Mouse (Mus musculus) gastrocnemius, postnatal 4 days (tissue): ENCODE measurements around the gene Gprin1. TPM values are rescaled to one million over a fixed set of nuclear protein-coding genes. Genes with fewer than 3 reads are reported as not detected.
"Not testable (repeated sequence)": the region's sequence is repeated elsewhere in the genome, so short reads cannot be mapped to it uniquely, and the experiment has no call there.

Experiments
- DNase-seq, 2 experiments: peaks; one replicate each; pipeline ENCODE4 v3.0.0; 2021 to 2022; ENCODE audit warnings: low spot score in 2 of 2, mixed read lengths in 2 of 2
- long read RNA-seq, 2 experiments: library from polyadenylated mRNA; stranded (forward); transcript quantifications; one replicate each; pipeline ENCODE4 v2.0.0; 2021
- total RNA-seq, 2 experiments: library from RNA; stranded (reverse); gene quantifications; 2 replicates each; pipeline ENCODE4 v1.2.3; 2021

Gprin1 gene
- under 1 TPM; 0.76 to 0.78 TPM for total RNA-seq
- long read RNA-seq, experiment 1: 0 reads
- long read RNA-seq, experiment 2, partial matches to known transcripts: 0 of 1 reads
- long read RNA-seq, experiment 2, other reads (novel, unspliced or antisense): 1 of 1 reads

DNA sequence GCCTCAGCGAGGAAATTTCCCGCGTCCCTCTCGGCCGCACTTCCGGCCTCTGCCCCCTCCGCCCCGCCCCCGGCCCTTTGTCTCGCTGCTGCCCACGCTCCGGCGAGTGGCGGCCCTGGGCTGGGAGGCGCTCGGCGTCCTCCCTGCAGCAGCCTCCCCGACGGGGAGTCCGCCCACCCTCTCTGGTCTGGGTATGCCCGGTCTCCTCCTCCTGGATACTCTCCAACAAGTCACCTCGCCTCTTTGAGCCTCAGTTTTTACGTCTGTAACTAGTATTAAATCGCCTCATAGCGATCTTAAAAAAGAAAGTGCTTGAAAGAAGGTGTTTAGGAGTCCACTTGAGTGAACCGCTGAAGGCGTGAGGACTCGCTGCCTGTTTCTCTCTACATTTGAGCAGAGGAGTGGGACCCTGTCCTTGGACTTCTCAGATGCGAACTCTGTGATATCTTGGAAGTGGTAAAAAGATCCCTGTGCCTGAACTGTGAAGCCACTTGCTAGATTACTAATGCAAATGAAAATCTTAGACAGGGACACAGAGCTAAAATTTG is at the start of gene Gprin1:
Gene Gprin1, minus strand, starts transcription at position 11 of the 548 bp plus-strand sequence.
- no peak for DNase-seq

DNA sequence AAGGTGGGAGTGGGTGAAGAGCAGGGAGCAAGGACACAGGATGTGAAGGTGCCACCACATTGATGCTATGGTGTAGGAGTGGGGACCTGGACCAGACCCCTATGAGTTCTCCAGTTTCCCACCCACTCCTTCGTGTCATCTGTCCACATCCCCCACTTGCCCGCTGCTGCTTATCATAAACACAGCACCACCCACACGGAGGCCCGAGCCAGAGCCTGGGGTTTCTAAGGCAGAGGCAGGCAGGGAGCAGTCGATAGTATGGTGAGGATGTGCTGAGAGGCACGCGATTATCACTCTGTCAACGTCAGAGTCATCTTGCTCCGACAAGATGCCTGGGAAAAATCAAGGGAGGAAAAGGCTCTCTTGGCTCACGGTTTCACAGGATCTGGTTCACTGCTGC is 49.1 kb upstream of the Gprin1 start:
- no peak for DNase-seq

DNA sequence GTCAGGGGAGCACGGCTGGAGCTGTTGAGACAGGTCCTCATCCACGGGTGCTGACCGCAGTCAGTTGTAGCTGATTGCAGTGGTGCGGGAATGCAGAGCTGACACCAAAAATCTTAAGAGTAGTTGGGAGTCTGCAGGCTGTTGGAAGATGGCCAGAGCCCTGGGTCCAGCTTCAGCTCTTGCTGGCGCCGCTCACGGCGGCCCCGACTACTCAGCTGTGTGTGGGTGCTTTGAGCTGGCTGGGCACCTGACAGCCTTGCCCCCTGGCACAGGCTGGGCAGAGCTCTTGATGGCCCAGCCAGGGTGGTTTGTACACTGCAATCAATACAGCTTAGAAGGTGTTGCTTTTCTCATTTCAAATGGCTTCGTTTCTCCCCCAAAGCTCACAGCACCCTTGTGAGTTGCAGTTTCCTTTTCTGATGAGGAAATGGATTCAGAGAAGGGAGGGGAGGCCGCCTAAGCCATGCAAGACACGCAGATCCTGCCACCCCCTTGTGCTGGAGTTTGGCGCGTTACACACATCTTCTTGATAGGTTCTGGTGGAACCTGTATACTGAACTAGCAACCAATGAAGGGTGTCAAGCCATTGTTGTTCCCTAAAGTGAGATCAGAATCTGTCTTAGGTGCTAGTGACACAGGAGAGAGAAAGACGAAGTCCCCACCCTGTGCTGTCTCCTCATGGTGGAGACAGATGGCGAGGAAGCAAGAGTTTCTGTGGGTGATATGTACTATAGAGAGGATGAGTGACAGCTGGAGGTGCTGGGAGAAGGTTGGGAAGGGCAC is 48.4 kb upstream of the Gprin1 start:
- no peak for DNase-seq

DNA sequence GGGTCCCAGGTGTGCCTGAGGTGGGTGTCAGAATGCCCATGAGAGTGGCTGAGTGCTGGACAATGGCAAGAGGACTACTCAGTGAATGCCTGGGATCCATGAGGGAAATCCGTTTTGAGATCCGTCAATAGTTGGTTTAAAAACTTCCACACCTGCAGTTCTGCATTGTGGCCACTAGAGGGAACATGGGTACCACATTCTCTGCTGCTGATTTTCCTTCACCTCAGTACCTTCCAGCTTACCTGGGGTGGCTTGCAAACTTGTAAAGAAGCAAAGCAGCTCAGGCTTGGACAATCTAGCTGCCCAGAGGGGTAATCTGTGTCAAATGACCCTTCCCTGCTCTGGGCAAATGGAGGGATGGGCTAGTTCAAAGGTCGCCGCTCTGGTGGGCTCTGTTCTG is 47.7 kb upstream of the Gprin1 start:
- DNase-seq: no peak

DNA sequence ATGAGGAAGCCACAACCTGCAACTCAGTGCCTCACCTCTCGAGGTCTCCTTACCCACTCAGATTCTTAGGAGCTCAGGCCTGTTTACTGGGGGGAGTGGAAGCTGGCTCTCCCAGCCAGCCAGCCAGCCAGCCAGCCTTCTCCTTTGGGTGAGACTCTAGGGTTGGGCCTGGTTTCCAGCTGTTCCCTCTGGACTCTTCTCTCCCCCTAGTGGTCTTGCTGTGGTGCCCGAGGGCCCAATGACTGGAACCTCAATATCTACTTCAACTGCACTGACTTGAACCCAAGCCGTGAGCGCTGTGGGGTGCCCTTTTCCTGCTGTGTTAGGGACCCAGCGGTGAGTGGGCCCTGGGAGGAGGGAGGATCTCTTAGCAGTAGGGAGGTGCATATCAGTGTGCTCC is 45.2 kb upstream of the Gprin1 start:
- DNase-seq: no peak

DNA sequence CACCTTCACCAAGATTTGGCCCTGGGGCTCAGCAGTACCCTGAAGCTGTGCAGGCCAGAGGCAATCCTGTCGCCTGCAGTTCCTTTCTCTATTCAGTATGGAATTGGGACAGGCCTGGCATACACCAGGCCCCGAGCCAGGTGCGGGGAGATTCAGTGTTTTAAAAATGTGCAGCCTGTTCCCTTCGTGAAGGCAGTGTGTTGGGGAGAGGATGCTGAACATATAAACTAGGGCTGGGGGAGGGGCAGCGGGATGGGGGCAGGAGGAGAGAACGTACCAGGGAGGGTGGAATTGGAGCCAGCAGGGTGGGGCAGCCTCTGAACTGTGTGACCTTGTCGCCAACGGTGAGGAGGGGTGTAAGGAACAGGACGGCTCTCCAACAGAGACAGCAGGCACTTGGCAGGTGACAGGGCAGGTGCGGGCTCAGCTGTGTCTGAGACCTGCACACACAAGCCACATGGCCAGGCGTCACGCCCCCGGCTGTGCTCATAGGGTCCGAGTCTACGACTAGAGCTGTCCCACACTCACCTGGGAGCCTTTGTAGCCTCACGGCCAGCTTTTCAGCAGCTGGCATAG is 44.4 kb upstream of the Gprin1 start:
- no peak for DNase-seq

DNA sequence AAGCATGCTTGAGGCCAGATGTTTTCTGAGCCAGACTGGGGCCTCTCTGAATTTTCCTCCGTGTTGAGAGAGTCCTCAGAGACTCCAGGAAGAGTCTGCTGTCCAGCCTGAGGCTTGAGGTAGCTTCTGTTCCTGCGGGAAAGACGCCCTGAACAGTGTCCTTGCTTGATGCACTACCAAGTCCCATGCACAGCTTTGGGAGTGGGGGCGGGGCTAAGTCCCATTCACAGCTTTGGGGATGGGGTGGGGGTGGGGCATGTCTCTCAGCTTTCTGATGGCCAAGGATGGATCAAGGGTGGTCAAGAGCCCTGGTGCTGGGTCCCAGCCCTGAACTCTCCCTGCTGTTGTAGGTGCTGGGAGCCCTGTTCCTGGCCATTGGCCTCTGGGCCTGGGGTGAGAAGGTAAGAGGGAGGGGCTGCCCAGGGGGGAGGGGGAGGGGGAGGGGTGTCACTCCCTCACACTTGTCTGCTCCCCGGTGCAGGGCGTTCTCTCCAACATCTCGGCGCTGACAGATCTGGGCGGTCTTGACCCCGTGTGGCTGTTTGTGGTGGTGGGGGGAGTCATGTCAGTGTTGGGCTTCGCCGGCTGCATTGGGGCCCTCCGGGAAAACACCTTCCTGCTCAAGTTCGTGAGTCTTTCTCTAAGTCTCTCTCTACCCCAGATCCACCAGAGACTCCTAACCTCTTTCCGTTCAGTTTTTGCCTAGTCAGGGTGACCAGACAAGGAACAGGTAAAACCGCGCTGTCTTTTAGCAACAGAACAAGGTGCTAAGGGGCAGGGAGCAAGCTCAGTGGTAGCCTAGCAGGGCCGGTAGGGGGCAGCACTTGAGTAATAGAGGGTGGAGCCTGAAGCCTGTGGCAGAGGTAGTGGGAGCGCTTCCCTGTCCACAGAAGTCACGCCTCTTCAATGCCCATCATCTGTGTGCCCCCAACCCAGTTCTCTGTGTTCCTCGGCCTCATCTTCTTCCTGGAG is 42.9 kb upstream of the Gprin1 start:
- no peak for DNase-seq

DNA sequence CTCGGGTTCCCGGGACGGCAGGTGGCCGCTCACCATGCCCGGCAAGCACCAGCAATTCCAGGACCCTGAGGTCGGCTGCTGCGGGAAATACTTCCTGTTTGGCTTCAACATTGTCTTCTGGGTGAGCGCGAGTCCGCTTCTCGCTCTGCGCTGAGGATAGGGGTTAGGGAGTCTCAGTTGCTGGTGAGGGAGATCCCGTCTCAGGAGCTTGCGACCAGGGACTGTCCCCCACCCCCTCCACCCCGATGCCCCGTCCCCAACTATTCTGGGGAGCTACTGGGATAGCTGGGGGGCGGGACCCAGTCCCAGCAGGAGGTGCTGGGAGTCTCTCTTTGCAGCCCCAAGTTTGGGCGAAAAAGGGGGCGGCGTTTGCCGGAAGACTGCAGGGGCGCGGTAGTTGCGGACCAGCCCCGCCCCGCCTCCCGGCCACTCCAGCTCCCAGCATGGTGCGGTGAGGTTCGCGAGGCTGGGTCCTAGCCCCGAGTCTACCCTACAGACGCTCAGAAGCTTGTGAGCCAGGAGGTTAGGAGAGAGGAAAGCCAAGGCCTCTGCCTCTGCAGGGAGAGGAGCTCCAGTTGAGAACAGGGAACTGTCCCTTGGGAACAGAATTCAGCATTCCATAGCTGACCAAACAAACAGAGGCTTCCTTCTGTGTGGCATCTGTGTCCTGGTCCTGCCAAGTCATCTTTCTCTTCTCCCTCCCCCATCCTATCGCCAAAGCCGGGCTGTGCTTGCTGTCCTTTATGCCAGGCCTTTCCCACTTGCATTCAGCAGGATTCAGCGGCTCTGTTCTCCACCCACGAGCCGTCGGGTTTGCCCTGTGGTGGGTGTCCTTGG is 40.1 kb upstream of the Gprin1 start:
- DNase-seq: peak in 1 of 2 experiments; percentile 43

DNA sequence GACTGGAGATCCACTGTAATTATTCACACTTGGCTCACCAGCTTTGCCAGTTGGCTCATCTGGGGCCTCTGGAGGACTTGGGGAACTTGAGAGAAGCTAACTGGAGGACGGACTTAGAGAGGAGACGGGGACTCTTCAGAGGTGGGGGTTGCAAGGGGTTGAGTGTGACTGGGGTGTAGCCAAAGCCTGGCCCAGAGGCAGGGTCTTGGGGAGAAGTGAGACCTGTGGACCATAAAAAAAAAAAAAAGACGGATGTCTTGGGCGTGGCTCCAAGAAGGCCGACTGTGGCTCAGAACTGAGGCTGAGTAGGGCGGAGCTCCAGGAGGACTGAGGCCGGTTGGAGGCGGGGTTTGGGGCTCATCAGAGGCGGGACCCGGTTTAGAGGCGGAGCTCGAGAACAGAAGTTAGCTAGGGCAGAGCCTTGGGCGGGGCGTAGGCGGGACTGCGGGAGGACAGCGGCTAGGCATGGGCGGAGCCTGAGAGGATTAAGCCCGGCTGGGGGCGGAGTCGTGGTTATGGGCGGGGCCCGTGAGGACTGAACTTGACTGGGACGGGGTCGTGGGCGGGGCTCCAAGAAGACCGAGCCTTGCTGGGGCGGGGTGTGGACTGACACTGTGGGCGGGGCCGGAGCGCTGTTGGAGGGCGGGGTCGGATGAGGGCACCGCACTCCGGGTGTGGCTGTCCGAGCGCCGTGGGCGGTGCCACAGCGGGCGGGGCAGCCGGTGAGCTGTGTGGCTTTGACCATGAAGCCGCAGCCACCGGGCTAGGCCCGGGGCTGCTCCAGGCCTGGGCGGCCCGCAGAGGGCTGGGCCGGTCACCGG is 39.3 kb upstream of the Gprin1 start, which contains the start of gene Tspan17:
Gene Tspan17, plus strand, starts transcription at position 638 of the 821 bp plus-strand sequence.
- peak; percentile 90 to 93 for DNase-seq

DNA sequence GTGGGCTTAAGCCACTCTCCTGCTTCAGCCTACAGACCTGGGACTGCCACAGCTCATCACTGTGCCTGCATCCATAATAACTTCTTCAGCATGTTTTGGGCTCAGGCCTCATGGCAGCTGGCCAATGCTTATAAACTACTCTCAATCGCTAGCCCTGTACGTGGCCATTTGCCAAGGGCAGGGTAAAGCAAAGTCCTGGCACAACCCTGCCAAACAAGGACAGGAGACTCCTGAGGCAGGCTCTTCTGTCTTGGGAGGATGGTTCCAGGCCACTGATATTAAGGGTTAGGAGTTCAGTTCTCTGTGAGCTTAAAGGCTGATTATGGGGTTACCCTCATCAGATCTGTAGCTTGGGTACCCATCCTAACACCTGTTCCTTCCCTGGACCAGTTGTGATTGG is 37.9 kb upstream of the Gprin1 start:
- DNase-seq: not testable (repeated sequence)

DNA sequence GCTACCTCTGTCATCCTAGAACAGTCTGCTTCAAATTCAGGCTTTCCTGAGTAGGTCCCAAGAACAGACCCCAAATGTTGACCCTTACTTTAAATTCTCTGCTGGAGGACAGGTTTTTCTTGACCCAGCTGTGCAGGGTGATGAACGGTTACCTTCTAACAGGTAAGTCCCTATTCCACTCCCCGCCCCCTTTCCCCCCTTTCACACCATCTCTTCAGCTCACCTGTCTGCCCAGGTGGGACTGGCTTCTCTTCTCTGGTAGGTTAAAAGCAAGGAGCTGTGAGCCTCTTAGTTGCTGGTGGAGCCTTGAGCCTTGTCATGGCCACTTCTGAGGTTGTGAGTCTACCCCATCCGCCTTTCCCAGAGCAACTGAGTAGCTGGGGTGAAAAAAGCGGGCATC is 34.0 kb upstream of the Gprin1 start, which contains the start of gene Eif4e1b:
Gene Eif4e1b, plus strand, starts transcription at position 301 of the 400 bp plus-strand sequence.
- no peak for DNase-seq

DNA sequence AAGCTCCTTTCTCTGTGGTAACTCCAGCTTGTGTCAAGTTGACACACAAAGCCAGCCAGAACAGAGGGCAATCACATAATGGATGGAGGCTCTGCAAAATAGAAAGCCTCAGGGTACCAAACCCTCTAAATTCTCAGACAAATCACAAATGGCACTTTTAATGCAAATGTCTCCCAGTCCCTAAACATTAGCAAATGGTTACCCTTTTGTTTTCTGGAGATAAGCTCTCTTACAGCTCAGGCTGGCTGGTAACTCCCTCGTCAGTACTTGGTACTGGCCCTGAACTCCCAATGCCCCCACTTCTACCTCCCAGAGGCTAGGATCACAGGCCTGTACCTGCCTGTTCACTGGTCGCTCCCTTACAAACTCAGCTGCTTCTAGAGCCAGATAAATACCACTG is 33.6 kb upstream of the Gprin1 start:
- DNase-seq: no peak

DNA sequence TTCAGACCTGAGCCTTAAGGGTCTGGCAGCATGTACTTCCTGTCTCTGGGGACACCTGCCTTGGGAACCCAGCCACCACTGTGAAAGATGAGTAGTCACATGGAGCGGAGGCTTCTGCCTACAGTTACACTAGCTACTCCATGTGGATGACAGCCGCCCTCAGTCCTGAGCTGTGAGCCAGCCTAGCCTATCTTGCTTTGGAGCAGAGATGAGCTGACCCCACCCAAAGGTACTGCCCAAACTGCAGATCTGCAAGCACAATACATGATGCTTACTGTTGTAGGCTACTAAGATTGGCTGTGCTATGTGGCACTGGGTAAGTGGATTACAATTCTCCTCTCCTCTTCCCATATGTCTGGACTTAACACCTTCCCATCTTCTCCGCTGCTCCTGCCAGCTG is 31.4 kb upstream of the Gprin1 start:
- DNase-seq: no peak

DNA sequence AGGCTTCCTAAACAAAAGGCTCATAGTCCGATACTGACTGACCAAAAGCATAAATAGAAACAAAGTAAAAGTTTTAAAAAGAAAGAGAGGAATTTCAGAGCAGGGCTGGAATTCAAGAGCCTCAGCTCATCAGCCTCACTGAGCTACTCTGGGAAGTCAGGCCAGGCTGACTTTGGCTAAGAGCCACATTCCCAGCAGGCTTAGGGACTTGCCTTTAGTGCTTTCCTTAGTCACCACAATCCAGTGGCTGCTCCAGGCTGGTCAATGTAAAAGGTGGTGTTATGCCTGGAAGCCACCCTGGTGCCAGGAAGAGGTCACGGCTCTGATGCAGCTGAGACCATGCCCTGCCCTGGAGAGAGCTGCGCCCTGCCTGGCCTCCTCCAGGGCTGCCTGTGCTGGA is 30.9 kb upstream of the Gprin1 start:
- no peak for DNase-seq

DNA sequence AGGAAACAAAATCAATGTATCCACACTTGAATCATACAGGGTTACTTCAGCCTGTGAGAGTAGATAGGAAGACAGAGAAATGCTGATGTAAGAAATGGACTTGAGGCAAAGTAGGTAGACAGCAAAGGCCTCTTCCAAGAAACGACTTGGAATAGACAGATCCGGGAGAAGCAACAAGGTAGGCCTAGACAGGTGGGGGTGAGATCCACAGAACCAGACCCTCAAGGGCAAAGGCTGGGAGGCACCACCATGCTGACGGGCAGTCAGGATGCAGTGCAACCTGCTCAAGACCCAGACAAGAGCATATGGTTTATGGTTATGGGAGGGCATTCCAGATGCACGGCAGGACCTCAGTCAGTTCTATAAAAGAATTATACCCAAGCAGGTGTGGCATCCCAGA is 17.3 kb upstream of the Gprin1 start:
- no peak for DNase-seq

DNA sequence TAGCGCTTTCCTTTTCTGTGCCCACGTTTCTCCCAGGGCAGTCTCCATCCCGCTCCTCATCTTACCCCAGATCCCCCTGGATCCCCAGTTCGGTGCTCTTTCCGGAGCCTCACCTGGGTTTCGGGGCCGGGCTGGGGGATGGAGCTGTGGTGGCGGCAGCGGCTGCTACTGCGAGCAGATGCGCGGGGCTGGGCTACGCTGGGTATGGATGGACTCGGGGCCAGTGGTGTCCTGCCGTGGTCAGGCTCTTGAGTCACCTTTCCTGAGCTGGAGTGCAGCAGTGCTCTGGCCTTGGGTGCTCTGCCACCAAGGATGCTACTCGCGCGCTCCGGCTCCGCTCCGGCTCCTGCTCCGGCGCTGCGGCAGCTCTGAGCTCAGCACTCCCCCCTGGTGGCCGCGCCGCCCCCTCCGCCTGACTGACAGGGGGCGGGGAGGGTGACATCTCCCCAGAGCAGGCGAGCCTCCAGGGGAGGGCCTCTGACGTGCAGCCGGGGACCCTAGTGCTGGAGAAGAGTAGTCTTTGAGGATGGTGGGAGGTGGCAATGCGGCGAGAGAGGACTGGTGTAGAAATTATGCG is 16.6 kb upstream of the Gprin1 start, which contains the start of gene Sncb:
Gene Sncb, minus strand, starts transcription at position 404 of the 577 bp plus-strand sequence.
- DNase-seq: peak in 1 of 2 experiments; percentile 46

DNA sequence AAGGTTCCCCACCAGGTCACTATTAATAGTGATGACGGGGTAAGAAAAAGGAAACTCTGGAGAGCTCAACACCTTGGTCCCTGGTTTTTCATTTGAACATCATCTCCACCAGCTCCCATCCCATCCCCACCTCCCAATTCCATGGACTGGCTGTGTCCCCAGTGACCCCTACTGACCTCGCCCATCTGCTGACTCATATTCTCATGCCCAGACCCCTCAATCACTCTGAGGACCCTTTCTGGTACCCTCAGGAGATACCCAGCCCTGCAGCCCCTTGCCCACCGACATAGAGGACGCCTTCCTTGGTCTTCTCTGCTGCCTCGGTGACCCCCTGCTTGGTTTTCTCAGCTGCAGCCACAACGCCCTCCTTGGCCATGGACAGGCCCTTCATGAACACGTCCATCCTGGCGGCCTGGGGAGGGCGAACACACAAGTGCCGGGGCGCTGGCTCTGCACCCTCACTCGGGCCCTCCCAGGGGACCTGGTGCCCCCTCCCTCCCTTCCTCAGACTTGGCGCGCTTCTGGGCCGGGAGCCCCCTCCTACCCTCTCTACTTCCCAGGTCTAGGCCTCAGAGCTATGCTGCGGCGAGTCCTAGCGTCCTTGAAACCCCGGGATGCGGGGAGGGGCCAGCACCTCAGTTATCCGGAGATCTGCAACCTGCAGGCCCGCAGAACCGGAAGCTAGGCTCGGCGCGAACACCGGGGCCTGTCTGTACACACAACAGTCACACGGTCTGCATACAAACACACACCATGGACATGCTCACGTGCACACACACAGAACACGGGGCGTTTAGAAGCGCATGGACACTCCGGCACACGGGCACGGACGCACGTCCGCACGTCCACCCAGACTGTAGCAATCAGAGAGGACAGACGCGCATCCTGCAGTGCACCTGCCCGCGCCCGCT is 15.9 kb upstream of the Gprin1 start:
- no peak for DNase-seq

DNA sequence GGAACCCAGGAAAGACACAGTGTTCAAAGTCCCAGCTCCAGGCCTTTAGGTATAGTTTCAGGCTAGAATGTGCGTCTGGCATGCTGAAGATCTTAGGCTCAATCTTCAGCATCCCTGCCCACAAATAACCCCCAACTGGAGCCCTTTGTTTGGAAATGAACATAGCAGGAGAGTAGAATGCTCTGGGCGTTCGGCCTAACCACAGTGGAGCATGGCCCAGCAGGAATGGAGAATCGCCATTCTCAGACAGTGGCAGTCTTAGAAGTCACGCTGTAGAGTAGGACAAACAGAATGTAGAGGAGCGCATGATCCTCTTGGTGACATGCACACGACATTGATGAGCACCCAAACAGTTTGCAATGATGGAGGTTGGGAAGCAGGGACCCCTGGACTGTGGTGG is 11.2 kb upstream of the Gprin1 start:
- DNase-seq: no peak
